Mouse (Mus musculus) liver, adult 2 months (tissue): ENCODE data around the gene Bcat1. TPM values are rescaled to one million over a fixed set of nuclear protein-coding genes. Genes with fewer than 3 reads are reported as not detected.

Source experiments
- DNase-seq: peaks from one replicate; pipeline ENCODE4 v3.0.0-alpha.2; 2011; ENCODE audit warnings: low read depth, low spot score; ENCODE audit errors: extremely low read depth
- H3K27ac ChIP-seq: fragments of 200-500 bp; replicated peaks from 2 replicates; pipeline ENCODE4 v1.5.1; 2012; ENCODE audit warnings: low read depth, mild to moderate bottlenecking, control low read depth, inconsistent platforms, low read length; ENCODE audit not compliant: insufficient read depth
- H3K27me3 ChIP-seq: fragments of 200-500 bp; 2 replicates; pipeline ENCODE4 v1.6.1; 2012; ENCODE audit warnings: mild to moderate bottlenecking, moderate library complexity, low read length, inconsistent platforms; ENCODE audit not compliant: control insufficient read depth, insufficient read depth
- H3K36me3 ChIP-seq: fragments of 200-500 bp; 2 replicates; pipeline ENCODE4 v1.6.1; 2012; ENCODE audit warnings: low read length, inconsistent platforms; ENCODE audit not compliant: control insufficient read depth, insufficient read depth
- H3K4me1 ChIP-seq: fragments of 200-500 bp; 2 replicates; pipeline ENCODE4 v1.6.1; 2011; ENCODE audit warnings: low read length; ENCODE audit not compliant: control insufficient read depth, insufficient read depth
- H3K4me3 ChIP-seq: fragments of 200-500 bp; 2 replicates; pipeline ENCODE4 v1.5.1; 2011; ENCODE audit warnings: low read depth, mild to moderate bottlenecking, control low read depth, low read length, moderate library complexity; ENCODE audit not compliant: insufficient read depth
- H3K79me2 ChIP-seq: fragments of 200-500 bp; 2 replicates; pipeline ENCODE4 v1.6.1; 2012; ENCODE audit warnings: inconsistent platforms, mild to moderate bottlenecking, low read length, moderate library complexity; ENCODE audit not compliant: control insufficient read depth, insufficient read depth
- H3K9ac ChIP-seq: fragments of 200-500 bp; 2 replicates; pipeline ENCODE4 v1.6.1; 2012; ENCODE audit warnings: low read depth, mild to moderate bottlenecking, control low read depth, inconsistent platforms, low read length
- CTCF ChIP-seq: fragments of 200-500 bp; IDR thresholded peaks from 2 replicates; pipeline ENCODE4 v1.5.1; 2011; ENCODE audit warnings: low read depth, low read length, control low read depth
- POLR2A ChIP-seq: fragments of 200-500 bp; IDR thresholded peaks from 2 replicates; pipeline ENCODE4 v1.6.1; 2011; ENCODE audit warnings: low read length, control low read depth; ENCODE audit not compliant: insufficient read depth; ENCODE audit errors: extremely low read depth
- WGBS: fragments of 180-500 bp; shearing (Covaris S2); methylation state at CpG from one replicate; pipeline ENCODE4 v1.1.7; 2018; 5-methylcytosine and 5-hydroxymethylcytosine counted together
- polyA plus RNA-seq: library from polyadenylated mRNA; depleted of rRNA; stranded (reverse); fragments of >200 nt; gene quantifications from 2 replicates; pipeline ENCODE4 v1.2.3, GENCODE M21; 2012
- total RNA-seq: library from RNA; depleted of rRNA; stranded (reverse); fragments of >200 nt; gene quantifications from 2 replicates; pipeline ENCODE4 v1.2.3, GENCODE M21; 2014

Bcat1 gene
- total and polyA plus RNA-seq, 2 experiments, result 0.18 TPM; not detected in 1

DNA sequence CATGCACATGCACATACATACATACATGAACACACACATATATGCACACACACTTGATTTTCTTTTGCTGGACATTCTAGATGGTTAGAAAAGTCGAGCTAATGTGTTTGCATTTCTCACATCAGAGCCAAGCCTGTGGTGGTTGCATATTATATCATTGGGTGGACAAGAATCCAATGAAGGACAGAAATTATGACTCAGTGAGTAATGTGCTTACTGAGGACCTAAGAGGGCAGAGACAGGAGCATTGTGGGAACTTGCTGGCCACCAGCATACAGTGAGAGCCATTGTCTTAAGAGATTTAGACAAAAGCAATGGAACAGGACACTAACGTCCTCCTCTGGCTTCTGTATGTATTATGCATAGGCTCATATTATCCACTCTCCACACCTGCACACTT lies 38.6 kb upstream of the Bcat1 start:
- H3K9ac ChIP-seq, result no peak overlapping the region
- WGBS, result 82% methylated on average over 2 of the region's 2 CpGs
- no peak overlapping the region for H3K27ac ChIP-seq
- no peaks in the 10 kb centered on the region for H3K4me1 ChIP-seq
- H3K79me2 ChIP-seq, result no peaks in the 10 kb centered on the region
- no peak for TF ChIP-seq POLR2A
- no peak for TF ChIP-seq CTCF
- no peak for DNase-seq
- H3K27me3 ChIP-seq, result no peaks in the 10 kb centered on the region
- H3K4me3 ChIP-seq, result no peak overlapping the region
- no peaks in the 10 kb centered on the region for H3K36me3 ChIP-seq

DNA sequence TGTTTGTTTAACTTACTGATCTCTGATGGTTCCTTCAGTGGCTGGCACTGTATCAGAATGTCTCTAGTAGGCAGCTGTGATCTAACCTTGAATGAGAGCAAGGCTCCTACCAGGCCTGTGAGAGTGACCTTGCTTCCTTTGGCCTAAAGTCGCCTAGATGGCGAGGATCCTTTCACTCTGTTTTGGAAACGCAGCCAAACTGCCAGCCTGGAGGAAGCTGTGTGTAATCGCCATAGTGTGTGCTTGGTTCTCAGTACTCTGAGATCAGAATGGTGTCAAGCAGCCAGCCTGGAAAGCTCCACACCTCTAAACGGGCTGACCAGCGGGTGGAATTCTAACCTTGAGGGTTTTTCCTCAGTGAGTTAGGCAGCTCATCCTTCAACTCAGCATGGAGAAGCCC lies 36.9 kb upstream of the Bcat1 start:
- Histone ChIP-seq H3K36me3 (no peaks in the 10 kb centered on the region), H3K9ac (no peak overlapping the region), H3K79me2 (no peaks in the 10 kb centered on the region), H3K27ac (no peak overlapping the region), H3K4me3 (no peak overlapping the region), H3K27me3 (no peaks in the 10 kb centered on the region), H3K4me1 (no peaks in the 10 kb centered on the region)
- WGBS, result 62% methylated on average over 6 of the region's 6 CpGs
- DNase-seq, result no peak
- TF ChIP-seq POLR2A (no peak), CTCF (no peak)

DNA sequence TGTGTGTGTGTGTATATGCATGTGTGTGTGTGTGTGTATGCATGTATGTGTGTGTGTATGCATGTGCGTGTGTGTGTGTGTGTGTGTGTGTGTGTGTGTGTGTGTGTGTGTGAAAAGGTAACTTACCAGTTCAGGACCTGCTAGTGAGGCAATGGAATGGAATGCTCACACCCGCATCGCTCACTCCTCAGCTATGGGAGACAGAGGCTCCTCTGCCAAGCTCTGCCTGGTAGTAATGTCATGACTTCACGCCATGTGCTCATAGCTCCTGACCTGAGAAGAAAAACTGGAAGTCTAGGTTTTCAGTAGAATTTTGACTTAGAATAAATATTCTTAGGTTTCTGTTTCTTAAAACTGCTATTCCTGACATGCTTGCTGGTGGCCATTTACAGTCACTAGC lies 34.8 kb upstream of the Bcat1 start:
- H3K79me2 ChIP-seq, result no peaks in the 10 kb centered on the region
- H3K27me3 ChIP-seq, result no peaks in the 10 kb centered on the region
- TF ChIP-seq POLR2A, result no peak
- no peak for TF ChIP-seq CTCF
- H3K4me1 ChIP-seq, result no peaks in the 10 kb centered on the region
- no peak overlapping the region for H3K4me3 ChIP-seq
- 94% methylated on average over 4 of the region's 4 CpGs for WGBS
- no peak for DNase-seq
- no peak overlapping the region for H3K9ac ChIP-seq
- no peaks in the 10 kb centered on the region for H3K36me3 ChIP-seq
- no peak overlapping the region for H3K27ac ChIP-seq

DNA sequence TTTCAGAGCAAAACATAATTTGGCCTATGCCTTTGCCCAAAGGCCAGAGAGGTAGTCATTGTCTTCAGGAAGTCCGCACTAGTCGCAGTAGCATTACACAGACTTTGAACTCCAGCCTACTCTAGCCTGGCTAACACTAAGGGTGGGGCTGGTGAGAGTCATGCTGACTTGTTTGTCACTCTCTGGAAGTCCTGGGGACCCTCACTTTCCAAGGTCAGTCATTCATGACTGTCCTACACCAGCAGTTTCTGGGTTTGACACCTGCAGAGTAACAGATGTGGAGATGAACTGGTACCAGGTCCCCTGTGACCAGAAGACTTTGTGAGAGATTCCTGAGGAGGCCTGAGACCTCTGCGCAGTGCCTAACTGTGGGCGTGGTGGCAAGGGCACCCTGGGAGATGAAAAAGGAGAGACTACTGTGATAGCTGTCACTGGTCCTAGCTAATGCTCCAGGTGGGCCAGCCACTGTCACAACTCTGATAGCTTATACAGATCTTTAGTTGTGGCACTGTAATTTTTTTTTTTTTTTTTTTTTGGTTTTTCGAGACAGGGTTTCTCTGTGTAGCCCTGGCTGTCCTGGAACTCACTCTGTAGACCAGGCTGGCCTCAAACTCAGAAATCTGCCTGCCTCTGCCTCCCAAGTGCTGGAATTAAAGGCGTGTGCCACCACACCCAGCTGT lies 30.3 kb upstream of the Bcat1 start:
- no peak for DNase-seq
- Histone ChIP-seq H3K36me3 (no peaks in the 10 kb centered on the region), H3K27me3 (no peaks in the 10 kb centered on the region), H3K9ac (no peak overlapping the region), H3K4me1 (no peaks in the 10 kb centered on the region), H3K27ac (no peak overlapping the region), H3K79me2 (no peaks in the 10 kb centered on the region), H3K4me3 (no peak overlapping the region)
- WGBS, result 84% methylated on average over 6 of the region's 6 CpGs
- TF ChIP-seq POLR2A (no peak), CTCF (no peak)

DNA sequence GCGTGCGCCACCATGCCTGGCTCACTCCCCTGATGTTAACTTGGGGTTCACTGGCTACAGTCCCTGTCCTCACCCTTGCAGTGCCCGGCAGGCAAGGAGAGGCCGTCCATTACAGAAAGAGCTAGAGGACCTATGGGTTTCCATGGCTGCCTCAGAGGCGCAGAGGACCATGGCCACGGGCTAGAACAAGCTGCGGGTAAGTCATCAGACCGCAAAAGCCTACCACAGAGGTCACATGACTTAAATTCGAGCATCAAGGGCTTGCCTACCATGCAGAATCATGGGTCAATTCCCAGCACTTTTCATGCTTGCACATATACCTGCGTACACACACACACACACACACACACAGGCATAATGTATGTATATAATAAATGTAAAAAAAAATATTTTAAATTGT lies 29.5 kb upstream of the Bcat1 start:
- H3K4me1 ChIP-seq, result no peaks in the 10 kb centered on the region
- no peak overlapping the region for H3K4me3 ChIP-seq
- H3K79me2 ChIP-seq, result no peaks in the 10 kb centered on the region
- no peak overlapping the region for H3K9ac ChIP-seq
- no peaks in the 10 kb centered on the region for H3K36me3 ChIP-seq
- H3K27me3 ChIP-seq, result no peaks in the 10 kb centered on the region
- TF ChIP-seq POLR2A, result no peak
- no peak for TF ChIP-seq CTCF
- no peak for DNase-seq
- WGBS, result 95% methylated on average over 10 of the region's 10 CpGs
- no peak overlapping the region for H3K27ac ChIP-seq

DNA sequence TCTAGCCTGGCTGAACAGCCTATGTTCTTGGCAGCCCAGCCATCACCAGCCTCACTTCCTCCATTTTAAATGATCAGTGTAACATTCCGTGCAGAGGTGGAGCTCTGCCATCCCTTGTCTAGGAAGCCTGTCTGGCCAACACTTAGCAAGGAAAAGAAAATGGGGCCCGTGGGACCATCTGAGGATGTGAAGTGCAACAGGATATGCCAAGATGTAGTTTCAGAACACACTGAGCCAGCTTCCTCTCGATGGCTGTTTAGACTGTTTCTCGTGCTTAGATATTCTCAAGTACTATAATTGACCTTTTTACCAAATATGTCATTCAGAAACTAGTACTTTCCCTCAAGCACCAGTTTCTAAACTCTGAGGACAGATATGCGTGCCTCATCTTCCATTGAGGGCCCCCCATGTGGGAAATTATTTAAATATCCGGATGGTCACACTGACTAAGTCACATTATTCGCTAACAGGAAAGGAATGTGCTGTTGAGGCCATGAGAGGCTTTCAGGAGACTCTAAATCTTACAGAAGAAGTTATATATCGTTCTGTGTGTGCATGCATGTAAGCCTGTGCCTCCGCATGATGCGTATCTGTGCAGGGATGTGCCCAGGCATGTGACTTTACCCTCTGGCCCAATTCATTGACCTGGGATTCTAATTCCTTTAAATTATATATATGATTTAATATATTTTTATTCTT lies 28.4 kb upstream of the Bcat1 start:
- 86% methylated on average over 10 of the region's 10 CpGs for WGBS
- no peaks in the 10 kb centered on the region for H3K36me3 ChIP-seq

More for the DNA sequence above, 28.4 kb upstream of the Bcat1 start:
- H3K27ac ChIP-seq, result no peak overlapping the region
- DNase-seq, result no peak
- no peaks in the 10 kb centered on the region for H3K79me2 ChIP-seq
- no peak overlapping the region for H3K9ac ChIP-seq
- no peak overlapping the region for H3K4me3 ChIP-seq
- no peaks in the 10 kb centered on the region for H3K4me1 ChIP-seq
- TF ChIP-seq CTCF (no peak), POLR2A (no peak)
- no peaks in the 10 kb centered on the region for H3K27me3 ChIP-seq
